Mouse (Mus musculus): Measurements from ENCODE around the gene Eepd1.
"Not testable (repeated sequence)": the region's sequence is repeated elsewhere in the genome, so short reads cannot be mapped to it uniquely, and the experiment has no call there.

Eepd1 gene

DNA sequence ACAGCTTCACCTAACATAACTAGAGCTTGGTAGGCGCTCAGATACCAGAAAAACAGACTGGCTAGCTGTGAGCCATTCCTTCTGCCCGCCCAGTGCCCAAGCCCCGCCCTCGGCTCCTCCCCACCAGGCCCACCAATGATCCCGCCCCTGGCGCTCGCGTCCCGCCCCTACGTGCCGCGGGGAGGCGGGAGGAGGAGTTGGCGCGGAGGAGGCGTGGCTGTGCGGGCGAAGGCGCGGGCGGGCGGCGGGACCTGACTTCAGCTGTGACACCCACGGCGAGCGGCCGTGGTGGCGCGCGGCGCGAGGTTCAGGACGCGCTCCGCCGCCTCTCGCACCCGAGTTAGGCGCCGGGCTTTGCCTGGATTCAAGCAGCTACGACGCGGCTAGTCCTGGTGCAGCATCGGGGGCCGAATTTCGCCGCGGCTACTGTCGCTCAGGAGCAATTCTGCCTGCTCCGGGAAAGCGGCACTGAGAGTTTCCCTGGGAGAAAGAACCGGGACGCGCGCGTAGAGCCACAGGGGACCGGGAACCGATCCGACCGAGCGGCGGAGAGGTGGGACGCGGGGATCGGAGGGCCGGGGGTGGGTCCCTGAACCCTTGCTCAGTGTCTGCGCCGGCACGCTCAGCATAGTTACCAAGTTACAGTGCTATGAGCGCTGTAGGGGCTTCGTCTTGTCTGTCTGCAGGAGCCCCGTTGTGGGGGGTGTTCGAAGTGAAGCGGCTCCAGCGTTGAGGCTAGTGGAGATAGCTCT is at the start of gene Eepd1:
Gene Eepd1, plus strand, starts transcription at position 204 of the 752 bp plus-strand sequence.
- DNase-seq (ENCODE audit: low read depth) = peak; percentile 92

DNA sequence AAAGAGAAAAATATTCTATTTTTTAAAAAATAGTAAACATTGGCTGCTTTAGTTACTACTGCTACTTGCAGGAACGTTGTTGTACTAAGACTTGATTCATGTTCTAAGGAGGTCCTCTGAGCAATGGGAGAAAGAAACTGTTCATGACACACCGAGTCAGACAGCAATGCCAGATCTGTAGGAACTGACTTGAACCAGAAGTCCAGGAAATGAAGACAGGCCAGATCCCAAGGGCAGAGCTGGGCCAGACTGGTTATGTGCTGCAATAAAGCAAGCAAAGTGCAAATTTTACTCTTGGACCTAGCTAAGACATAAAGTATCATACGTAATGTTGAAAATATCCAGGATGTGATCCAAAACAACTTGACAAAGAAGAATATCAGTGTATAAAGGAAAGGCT is 42.5 kb upstream of the Eepd1 start:
- DNase-seq (ENCODE audit: low read depth) = no peak

DNA sequence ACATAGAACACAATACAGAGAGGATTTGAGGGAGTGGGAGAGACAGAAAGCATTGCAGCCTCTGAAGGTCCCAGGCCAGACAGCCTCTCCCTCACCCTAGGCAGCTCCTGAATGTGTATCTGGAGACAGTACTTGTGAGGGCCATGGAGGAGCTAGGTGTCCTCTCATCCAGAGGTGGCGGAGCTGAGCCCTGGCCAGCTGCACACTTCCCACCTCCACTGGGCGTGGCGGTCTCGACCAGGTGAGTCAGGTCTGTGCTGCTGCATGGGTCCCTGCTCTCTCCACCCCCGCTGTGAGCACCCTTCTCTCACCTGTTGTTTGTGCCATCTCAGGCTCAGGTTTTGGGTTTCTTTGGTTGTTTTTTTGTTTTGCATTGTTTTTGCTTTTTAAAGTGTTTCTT is 41.3 kb upstream of the Eepd1 start:
- DNase-seq (ENCODE audit: low read depth) = not testable (repeated sequence)

DNA sequence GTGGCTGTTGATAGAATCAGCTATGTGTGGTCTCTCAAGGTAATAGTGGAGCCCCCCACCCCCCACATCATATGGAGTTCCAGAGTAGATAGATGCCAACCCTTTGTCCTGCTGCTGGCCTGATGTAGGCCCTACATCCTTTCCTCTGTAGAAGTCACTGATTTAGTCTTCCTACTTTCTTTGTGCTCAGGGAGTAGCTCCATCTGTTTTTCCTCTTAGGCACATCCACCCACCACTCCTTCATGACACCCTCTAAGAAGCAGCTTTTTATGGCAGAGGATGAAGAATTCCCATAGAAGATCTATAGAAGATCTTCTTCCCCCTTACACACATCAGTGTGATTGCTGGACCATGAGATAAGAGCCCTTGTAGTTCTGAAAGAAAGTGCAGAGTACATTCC is 39.3 kb upstream of the Eepd1 start:
- DNase-seq (ENCODE audit: low read depth) = no peak

DNA sequence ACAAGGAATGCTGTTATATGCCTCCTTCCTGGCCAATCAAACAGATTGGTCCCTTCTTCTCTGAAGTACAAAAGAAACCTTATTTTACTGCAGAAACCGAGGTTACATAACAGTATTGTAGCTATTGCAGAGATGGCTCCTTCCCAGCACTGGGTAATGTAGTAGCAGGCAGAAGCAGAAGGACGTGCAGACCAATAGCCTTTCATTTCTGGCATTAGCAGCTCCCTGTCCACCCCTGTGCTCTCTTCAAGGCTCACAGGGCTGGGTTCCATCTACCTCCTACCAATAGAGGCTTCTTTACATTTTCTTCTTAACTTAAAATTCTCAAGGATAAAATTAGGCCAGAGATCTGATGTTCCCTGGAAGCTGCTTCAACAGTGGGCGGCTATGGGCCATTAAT is 38.3 kb upstream of the Eepd1 start:
- DNase-seq (ENCODE audit: low read depth) = no peak

DNA sequence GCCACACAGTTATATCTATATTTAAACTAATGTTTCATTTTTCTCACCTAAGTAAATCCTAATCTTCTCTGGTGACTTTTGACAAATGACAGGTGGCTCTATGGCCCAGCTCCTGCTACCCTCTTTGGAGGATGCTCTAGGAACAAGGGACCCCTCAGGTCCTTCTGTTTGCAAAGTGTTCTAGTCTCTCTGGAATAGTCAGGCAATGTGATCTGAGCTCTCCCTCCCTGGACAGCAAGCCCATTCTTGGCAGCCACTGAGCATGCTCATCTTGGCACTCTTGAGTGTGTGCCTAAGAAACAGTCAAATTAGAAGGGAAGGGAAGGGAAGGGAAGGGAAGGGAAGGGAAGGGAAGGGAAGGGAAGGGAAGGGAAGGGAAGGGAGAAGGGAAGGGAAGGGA is 37.8 kb upstream of the Eepd1 start:
- no peak for DNase-seq (ENCODE audit: low read depth)

DNA sequence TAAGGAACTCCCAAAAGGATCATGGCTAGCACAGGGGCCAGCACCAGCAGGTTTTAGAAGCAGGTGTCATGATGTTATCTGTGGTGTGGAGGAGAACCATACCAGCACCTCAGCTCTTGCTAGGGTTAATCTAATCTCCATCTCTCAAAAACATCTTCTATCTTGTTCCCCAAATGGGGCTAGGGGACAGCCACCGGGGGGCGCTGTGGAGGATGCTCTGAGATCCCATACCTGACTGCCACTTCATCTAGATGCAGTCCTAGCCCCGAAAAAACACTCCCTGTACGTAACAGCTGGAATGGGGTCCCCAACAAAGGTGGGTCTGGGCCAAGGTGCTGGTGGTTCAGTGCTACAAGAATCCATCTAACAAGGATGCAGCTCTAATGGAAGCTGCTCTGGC is 31.0 kb upstream of the Eepd1 start:
- DNase-seq (ENCODE audit: low read depth) = no peak

DNA sequence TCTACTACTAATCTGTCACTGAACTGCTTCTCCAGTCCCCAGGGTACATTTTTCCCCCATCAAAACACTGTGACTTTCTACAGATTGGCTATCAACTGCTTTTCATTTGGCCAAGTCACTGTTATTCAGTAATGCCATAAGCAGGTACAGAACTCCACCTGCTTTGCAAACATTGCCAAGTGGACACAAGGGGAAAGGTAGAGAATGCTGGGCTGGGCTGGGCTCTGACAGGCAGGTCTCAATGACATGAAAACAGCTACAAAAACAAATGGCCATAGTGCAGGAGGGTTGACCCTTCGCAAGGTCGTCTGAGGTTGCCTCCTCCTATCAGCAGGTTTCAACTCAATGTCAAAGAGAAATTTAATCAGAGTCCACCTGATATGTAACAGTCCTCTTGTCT is 26.3 kb upstream of the Eepd1 start:
- DNase-seq (ENCODE audit: low read depth) = no peak

DNA sequence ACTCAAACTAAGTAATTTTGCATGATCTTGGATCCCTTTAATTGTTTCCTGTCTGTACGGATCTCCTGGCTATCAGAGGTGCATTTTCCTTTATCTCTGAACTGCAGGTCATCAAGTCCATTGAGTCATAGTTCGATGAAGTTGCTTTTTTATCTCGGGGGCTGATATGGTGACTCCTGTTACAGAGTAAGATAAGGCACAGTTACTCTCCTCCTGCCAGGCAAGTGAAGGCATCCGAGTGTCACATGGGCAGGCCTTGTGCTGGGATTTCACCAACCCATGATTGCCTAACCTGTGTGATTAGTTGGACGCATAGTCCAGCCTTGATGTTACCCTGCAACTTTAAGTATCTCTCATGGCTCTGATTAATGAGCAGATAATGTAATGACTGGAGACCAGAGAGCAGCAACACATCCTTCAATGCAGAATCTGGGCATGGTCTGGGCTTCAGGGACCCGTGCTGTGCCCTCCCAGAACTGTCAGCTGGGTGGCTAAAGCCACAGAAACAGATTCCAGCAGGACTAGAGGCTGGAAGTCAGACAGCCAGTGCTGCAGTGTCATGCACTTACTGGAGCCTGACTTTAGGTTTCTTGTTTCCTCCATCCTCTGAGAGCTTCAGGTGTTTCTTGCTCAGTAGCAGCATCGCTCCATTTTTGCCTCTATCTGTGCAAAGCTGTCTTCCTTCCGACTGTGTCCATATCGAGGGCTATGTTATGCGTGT is 20.4 kb upstream of the Eepd1 start:
- DNase-seq (ENCODE audit: low read depth) = no peak

DNA sequence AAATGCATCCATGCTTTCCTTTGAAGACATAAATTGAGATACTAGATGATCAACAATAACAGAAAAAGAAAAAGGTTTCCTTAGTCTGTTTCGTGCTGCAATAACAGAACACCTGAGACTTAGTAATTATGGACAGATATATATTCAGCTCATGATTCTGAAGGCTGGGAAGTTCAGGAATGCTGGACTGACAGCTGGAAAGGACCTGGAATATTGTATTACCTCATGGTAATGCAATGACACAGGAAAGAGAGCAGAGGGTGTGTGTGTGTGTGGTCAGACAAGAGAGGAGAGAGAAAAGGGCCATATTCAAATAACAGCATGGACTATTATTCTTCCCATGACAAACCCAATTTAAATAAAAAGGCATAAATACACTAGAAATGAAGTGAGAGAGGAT is 17.0 kb upstream of the Eepd1 start:
- no peak for DNase-seq (ENCODE audit: low read depth)

DNA sequence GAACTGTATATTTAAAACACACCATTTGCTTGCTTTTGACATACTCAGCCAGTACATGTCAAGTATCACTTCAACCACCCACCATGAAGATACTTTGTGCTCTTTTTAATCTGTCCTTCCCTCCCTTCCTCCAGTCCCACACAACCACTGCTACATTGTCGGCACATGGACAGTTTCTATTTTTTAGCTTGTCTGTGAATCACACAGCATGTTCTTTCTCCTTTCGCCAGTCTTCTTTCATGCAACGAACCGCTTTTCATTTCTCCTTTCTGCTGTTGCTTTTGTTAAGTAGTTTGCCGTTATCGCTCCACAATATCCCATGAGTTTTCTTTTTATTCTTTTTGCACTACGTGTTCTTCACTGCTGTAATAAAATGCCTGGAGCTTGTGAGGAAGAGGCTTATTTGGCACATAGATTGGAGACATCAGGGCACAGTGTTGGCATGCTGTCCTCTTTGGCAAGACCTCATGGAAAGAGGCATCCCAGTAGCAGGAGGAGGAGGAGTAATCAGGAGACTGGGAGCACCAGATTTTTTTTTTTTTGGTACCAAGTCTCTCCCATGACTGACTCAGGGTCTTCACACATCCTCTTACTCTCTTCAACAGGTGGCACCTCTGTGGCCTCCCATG is 1.8 kb upstream of the Eepd1 start:
- no peak for DNase-seq (ENCODE audit: low read depth)

DNA sequence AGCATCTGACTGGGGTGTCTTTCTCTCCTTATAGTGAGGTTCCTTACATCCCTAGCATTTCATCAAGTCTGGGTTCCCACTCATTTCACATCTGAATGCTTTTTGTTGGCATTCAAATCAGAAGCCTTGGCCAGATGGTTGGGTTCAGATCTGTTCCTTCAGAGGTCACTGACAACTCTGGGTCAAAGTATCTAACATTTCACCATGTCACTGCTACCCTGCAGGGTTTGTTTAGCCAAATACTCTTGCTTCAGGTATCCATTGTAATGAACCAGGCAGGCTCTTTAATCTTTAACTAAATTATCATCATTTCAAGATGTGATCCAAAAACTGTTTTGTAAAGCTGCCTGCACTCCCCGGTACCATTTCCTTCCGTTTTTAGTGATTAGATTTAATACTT is 671 bp upstream of the Eepd1 start:
- no peak for DNase-seq (ENCODE audit: low read depth)

DNA sequence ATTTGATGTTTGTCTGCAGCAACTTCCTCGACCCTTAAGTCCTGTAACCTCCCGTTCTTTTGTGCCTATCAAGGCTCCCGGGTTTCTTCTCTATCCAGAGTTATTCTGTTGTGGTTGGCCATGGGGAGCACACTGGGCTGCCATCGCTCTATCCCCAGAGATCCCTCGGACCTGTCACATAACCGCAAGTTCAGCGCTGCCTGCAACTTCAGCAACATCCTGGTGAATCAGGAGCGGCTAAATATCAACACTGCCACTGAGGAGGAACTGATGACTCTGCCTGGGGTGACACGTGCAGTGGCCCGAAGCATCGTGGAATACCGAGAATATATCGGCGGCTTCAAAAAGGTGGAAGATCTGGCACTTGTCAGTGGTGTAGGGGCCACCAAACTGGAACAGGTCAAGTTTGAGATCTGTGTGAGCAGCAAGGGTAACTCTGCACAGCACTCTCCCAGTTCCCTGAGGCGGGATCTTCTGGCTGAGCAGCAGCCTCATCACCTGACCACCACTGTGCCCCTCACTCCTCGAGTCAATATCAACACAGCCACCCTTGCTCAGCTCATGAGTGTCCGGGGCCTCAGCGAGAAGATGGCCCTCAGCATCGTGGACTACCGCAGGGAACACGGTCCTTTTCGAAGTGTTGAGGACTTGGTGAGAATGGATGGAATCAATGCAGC is 1.1 kb downstream of the Eepd1 start:
- no peak for DNase-seq (ENCODE audit: low read depth)

DNA sequence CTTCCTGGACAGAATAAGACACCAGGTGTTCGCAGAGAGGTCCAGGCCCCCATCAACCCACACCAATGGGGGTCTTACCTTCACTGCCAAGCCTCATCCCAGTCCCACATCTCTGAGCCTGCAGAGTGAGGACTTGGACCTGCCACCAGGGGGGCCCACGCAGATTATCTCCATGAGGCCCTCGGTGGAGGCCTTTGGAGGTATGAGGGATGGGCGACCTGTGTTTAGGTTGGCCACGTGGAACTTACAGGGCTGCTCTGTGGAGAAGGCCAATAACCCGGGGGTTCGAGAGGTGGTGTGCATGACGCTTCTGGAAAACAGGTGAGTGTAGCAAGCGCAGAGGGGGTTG is 1.6 kb downstream of the Eepd1 start:
- DNase-seq (ENCODE audit: low read depth) = no peak

DNA sequence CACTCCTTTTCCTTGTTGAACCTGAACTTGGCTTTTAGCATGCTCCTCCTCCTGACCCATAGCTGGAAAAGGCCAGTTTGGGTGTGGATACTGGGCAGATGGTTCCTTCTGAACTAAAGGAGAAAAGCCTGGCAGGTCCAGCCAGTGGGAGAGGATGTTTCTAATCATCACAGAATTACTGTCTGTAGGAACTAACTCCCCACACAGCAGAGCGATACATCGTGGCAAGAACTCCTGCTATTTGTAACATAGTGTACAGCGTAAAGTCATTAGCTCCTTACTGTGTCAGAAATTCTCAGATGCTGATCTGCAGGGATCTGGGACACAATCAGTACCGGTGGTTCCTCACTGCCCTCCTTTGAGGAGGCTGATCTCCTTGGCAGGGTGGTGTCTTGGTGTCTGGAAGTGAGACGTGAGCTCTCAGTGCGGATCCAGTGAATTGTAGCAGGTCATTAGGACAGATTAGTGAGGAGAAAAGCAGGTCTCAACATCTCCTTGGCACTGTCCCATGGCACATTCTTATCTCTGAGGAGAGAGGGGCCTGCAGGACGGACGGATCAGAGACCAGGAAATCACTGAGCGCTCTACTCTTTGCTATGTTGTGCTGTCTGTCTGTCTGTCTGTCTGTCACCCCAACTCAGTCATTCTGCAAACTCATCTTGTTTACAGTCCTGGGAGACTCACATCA is 2.7 kb downstream of the Eepd1 start:
- no peak for DNase-seq (ENCODE audit: low read depth)

DNA sequence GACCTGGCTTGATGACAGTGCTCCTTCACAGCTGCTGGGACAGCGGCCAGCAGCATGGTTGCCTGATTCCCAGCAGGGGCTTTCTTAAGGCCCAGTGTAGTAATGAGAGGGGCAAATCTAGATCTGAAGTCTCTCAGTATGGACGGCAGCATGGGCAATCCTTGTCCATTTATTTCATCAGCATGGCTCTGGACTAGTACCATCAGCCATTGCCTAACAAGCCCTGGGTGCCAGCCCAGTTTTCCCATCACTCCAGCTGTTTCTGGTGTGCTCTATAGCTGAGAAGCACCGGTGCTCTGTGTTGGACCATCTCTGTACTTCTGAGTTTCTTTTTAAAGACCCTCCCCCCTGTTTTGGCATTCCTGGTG is 3.3 kb downstream of the Eepd1 start:
- peak; percentile 8 for DNase-seq (ENCODE audit: low read depth)

DNA sequence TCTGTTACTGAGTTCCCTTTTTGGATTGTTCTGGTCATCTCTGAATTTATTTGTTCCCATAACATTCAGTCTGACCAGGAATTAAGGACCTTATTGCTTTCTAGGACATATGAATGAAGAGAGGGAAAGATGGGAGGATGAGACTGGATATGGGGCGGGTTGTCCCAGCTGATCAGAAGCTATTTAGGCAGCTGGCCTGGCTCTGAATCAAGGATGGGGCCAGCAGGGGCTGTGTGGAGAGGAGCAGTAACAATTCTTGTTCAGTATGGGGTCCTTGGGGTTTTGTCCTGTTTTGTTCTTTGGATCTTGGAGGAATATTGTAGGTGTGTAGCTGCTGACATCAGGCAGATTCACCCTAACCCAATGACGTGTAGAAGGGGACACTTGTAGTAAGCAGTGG is 3.7 kb downstream of the Eepd1 start:
- DNase-seq (ENCODE audit: low read depth) = no peak

DNA sequence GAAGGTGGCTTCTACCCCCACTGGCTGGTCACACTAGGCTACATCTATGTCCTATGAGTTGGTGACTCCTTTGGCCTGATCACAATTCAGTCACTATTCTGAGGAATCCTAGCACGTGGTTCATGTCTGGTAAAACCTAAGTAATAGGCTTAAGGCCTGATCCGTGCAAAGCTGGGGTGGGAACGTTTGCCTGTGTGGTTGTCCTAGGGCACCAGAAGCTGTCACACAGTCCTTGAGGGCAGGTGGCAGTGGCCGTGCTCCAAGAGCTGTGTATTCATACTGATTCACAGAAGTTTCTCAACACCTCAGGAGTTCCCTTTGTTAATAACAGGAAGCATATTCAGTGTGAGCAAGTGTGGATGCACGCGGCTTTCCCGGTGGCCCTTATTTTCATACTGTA is 4.1 kb downstream of the Eepd1 start:
- no peak for DNase-seq (ENCODE audit: low read depth)

DNA sequence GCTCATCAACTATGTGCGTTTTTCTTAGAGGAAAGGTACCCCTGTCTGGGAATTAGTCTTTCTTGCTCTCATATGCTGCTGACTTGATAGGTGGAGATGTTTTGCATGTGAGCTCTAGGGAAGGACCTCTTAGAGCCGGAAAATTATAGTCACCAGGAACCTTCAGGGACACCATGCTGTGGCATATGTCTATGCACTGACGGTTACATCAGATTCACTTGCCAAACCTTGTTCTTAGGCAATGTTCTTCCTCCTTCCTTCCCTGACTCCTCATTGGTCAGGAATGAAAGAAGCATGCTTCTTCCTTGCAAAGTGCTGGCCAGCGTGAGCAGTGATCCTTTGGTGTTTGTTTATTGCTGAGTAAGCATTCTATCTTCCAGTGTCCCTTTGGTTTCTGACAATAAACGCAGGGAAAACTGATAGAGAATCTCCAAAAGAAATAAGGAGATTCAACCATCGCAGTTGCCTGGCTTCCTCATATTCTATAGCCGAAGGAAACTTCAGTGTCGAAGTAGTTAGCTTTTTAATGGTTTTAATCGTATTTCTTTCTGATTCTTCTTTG is 5.0 kb downstream of the Eepd1 start:
- DNase-seq (ENCODE audit: low read depth) = no peak

DNA sequence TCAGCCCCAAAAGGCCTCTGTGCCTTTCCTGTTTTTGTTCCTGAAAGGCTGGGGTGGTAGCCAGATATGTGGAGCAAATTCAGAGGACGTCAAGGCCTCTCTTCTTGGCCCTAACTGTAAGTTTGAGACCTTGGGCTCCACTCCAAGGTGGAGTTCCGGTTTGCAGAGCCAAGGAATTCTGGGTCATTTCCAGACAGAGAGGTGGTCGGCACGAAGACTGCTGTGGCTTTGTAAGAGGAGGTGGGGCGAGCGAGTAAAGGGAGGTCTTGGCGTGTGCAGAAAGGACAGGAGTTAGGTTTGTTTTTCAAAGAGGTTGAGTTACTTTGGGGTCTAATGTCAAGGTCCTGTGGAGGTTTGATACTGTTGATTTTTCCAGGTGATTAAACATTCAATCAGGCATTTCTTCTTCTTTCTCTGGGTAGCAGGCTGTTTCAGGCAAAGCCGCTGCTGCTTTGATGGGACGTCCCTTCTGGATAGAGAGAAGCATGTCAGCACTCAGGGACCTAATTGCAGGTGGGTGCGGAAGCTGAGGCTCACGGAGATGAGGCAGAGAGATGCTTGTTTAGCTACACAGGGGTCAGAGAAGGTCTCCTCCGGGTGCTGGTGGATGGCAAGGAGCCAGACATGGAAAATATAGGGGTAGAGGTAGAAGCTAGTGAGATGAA is 6.2 kb downstream of the Eepd1 start:
- DNase-seq (ENCODE audit: low read depth) = no peak

DNA sequence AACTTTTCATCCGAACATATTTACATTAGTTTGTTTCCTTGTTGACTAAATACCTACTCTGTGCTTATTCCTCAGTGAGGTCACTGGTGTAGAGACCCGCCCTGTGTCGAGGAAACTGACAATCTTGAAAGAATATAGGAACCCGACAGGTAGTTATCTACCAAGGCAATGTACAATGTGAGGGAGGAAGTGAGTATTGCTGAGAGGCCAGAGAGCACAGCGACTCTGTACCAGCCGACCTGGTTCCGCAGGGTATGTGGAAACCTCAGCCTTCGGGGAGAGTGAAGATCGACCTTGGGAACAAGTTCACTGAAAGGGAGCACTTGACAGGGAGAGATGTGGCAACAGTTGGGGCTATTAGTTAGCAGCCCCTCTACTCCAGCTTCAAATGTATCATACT is 7.2 kb downstream of the Eepd1 start:
- no peak for DNase-seq (ENCODE audit: low read depth)

All from NIH3T3 (cell line).